9 mouse cellular contexts compared by ENCODE assay signal in the genomic region with DNA sequence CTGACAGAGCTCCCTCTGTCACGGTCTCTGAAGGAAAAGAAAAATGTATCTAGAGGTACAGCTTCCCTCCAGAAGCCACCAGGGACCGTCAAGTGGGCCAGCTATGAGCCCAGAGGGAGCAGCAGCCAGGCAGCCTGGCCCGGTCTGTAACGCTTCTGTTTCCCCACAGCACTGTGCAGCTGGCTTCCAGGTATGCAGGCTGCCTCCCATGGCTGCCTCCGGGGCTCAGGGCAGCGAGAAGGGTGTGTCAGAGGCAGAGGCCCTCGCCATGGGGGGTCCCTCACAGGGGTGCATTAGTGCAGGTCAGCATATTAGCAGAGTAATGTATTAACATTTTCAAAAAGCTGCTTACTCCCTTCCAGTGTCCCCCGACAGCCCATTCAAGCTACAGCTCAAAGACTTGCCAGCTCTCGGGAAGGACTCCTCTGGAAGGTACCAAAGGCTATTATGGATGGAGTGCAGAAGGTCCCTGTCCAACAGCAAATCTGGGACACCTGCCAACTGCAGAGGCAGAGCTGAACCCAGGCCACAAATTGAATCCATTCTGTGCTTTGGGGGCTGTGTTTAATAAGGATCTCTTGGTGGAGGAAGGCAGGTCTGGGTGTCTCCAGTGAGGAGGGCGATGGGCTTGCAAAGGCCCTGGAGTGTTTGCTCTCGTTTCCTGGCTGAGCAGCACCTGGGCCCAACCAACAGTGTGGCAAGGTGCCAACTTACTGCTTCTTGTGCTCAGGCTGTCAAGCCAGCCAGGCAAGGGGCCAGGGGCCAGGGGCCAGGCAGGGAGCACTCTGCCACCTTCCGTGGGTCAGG. TPM values are rescaled to one million over a fixed set of nuclear protein-coding genes. Genes with fewer than 3 reads are reported as not detected.
DNase-seq lines count a peak whose midpoint lies in the region; ATAC-seq and TF ChIP-seq lines count a peak whose summit lies in the region.
"Had no signal": no experiment of that assay in that cellular context is flagged by ENCODE, and none has a peak within 500 bp of the region (broad histone marks: within the 10 kb centered on the region; RNA-seq: fewer than 3 reads in every experiment).

No protein-coding gene starts in this region.

- H3K4me3 ChIP-seq in hindbrain, embryonic 13.5 days: no peak overlapping the region
- no peak overlapping the region for H3K4me3 ChIP-seq in hindbrain, embryonic 11.5 days (ENCODE audit: low read depth, low read length)
- H3K4me3 ChIP-seq in heart, embryonic 16.5 days (ENCODE audit: low read length): no peak overlapping the region
- no peak overlapping the region for H3K4me3 ChIP-seq in lung, postnatal 0 days (ENCODE audit: low read depth, low read length)
- H3K4me3 ChIP-seq: liver, embryonic 15.5 days had no signal

- H3K27ac ChIP-seq in hindbrain, embryonic 13.5 days: peak overlapping the region; percentile 67
- H3K27ac ChIP-seq in hindbrain, embryonic 11.5 days (ENCODE audit: low read depth, low read length): no peak overlapping the region
- H3K27ac ChIP-seq in heart, embryonic 16.5 days (ENCODE audit: low read length): peak overlapping the region; percentile 62
- H3K27ac ChIP-seq in lung, postnatal 0 days (ENCODE audit: low read length): 0 out of 2 replicates have a peak overlapping the region, but pooled peaks have one; percentile 8

- ATAC-seq in hindbrain, embryonic 13.5 days (ENCODE audit: low FRiP score): no peak
- no peak for ATAC-seq in hindbrain, embryonic 11.5 days (ENCODE audit: low FRiP score)
- 0 out of 2 replicates have a peak, but pooled peaks have one; percentile 33 for ATAC-seq in heart, embryonic 16.5 days (replicated peaks; ENCODE audit: extremely low read depth, insufficient read depth, low FRiP score)
- peak; percentile 39 for ATAC-seq in lung, postnatal 0 days
- no peak for ATAC-seq in megakaryocyte progenitor cell, adult 5-6 weeks (replicated peaks; ENCODE audit: poor library complexity)
- ATAC-seq in megakaryocyte, adult 5-6 weeks (ENCODE audit: poor library complexity, severe bottlenecking): no peak

- no peaks in the 10 kb centered on the region for H3K9me3 ChIP-seq in hindbrain, embryonic 13.5 days
- no peaks in the 10 kb centered on the region for H3K9me3 ChIP-seq in hindbrain, embryonic 11.5 days (ENCODE audit: control insufficient read depth, low read length)
- H3K9me3 ChIP-seq in heart, embryonic 16.5 days (replicated peaks; ENCODE audit: control insufficient read depth, low read length): no peaks in the 10 kb centered on the region
- H3K9me3 ChIP-seq in lung, postnatal 0 days (ENCODE audit: low read length): no peaks in the 10 kb centered on the region
- H3K9me3 ChIP-seq: liver, embryonic 15.5 days had no signal

- no peaks in the 10 kb centered on the region for H3K27me3 ChIP-seq in hindbrain, embryonic 13.5 days
- H3K27me3 ChIP-seq in hindbrain, embryonic 11.5 days (ENCODE audit: control insufficient read depth, insufficient read depth, low read length): no peaks in the 10 kb centered on the region
- no peaks in the 10 kb centered on the region for H3K27me3 ChIP-seq in heart, embryonic 16.5 days (ENCODE audit: control insufficient read depth, insufficient read depth, low read length)
- no peaks in the 10 kb centered on the region for H3K27me3 ChIP-seq in lung, postnatal 0 days (replicated peaks; ENCODE audit: insufficient read depth, low read length)
- H3K27me3 ChIP-seq: liver, embryonic 15.5 days had no signal

- peaks cover 64% of the 10 kb centered on the region for H3K36me3 ChIP-seq in hindbrain, embryonic 13.5 days
- peaks cover 12% of the 10 kb centered on the region for H3K36me3 ChIP-seq in hindbrain, embryonic 11.5 days (ENCODE audit: control insufficient read depth, insufficient read depth, low read length)
- peaks cover 38% of the 10 kb centered on the region for H3K36me3 ChIP-seq in heart, embryonic 16.5 days (ENCODE audit: control insufficient read depth, insufficient read depth)
- peaks cover 30% of the 10 kb centered on the region; the same call in 1 of the 2 replicates for H3K36me3 ChIP-seq in lung, postnatal 0 days (ENCODE audit: insufficient read depth, low read length)

- TF ChIP-seq EP300 in lung, postnatal 0 days (IDR thresholded peaks at IDR 0.05): no peak

- H3K9ac ChIP-seq in hindbrain, embryonic 13.5 days: peak overlapping the region; percentile 35
- H3K9ac ChIP-seq in hindbrain, embryonic 11.5 days (ENCODE audit: low read depth, low read length): no peak overlapping the region
- H3K9ac ChIP-seq in heart, embryonic 16.5 days (ENCODE audit: low read length): peak overlapping the region; percentile 35; the same call in 1 of the 2 replicates
- H3K9ac ChIP-seq in lung, postnatal 0 days (replicated peaks; ENCODE audit: low read depth): no peak overlapping the region
- H3K9ac ChIP-seq: liver, embryonic 15.5 days had no signal

- H3K4me2 ChIP-seq in hindbrain, embryonic 13.5 days: no peak overlapping the region
- no peak overlapping the region for H3K4me2 ChIP-seq in hindbrain, embryonic 11.5 days (replicated peaks; ENCODE audit: low read depth, low read length)
- H3K4me2 ChIP-seq in heart, embryonic 16.5 days (ENCODE audit: low read depth, low read length): no peak overlapping the region
- no peak overlapping the region for H3K4me2 ChIP-seq in lung, postnatal 0 days (replicated peaks; ENCODE audit: low read depth, low read length)
- H3K4me2 ChIP-seq: liver, embryonic 15.5 days had no signal

- H3K4me1 ChIP-seq in hindbrain, embryonic 13.5 days (replicated peaks): peaks cover 12% of the 10 kb centered on the region
- H3K4me1 ChIP-seq in hindbrain, embryonic 11.5 days (replicated peaks; ENCODE audit: control insufficient read depth, insufficient read depth, low read length): no peaks in the 10 kb centered on the region
- peaks cover 34% of the 10 kb centered on the region for H3K4me1 ChIP-seq in heart, embryonic 16.5 days (ENCODE audit: control insufficient read depth, insufficient read depth, low read length)
- no peaks in the 10 kb centered on the region for H3K4me1 ChIP-seq in lung, postnatal 0 days (ENCODE audit: insufficient read depth, low read depth, low read length)

- TF ChIP-seq CTCF in lung, postnatal 0 days (IDR thresholded peaks at IDR 0.05): no peak

- DNase-seq in hindbrain, embryonic 11.5 days (ENCODE audit: low spot score): no peak
- peak; percentile 72 to 77 for DNase-seq in cerebellum, adult 18-20 months
- peak; percentile 55 for DNase-seq in lung, postnatal 0 days (ENCODE audit: low spot score)
- no peak for DNase-seq in right cerebral cortex, postnatal 25 days

- 77% methylated on average over 12 of the region's 12 CpGs for WGBS in hindbrain, embryonic 13.5 days
- 88% methylated on average over 12 of the region's 12 CpGs for WGBS in hindbrain, embryonic 11.5 days
- WGBS in heart, embryonic 16.5 days: 57% methylated on average over 12 of the region's 12 CpGs
- 36% methylated on average over 12 of the region's 12 CpGs for WGBS in lung, postnatal 0 days

RNA-seq across cellular contexts. Expression of gene Crocc, which starts 6.6 kb away (rescaled TPM):
- polyA plus RNA-seq in hindbrain, embryonic 13.5 days (2015; fragmentation: Nextera tagmentation; extraction: Ambion mirVana): 6.0 and 6.2 TPM in 2 replicates
- polyA plus RNA-seq in hindbrain, embryonic 11.5 days (2014; fragmentation: Nextera tagmentation; extraction: Ambion mirVana): 6.3 and 7.6 TPM in 2 replicates
- polyA plus RNA-seq in heart, embryonic 16.5 days (2015; fragmentation: Nextera tagmentation; extraction: Ambion mirVana): 3.0 and 4.2 TPM in 2 replicates
- polyA plus RNA-seq in lung, postnatal 0 days (2015; fragmentation: Nextera tagmentation; extraction: Ambion mirVana): 2.3 and 2.9 TPM in 2 replicates
- 1.1 and 3.3 TPM in 2 replicates for total RNA-seq in megakaryocyte progenitor cell, adult 5-6 weeks (2015)
- 5.8 and 6.0 TPM in 2 replicates for total RNA-seq in megakaryocyte progenitor cell, adult 5-6 weeks (2017)
- total RNA-seq in megakaryocyte, adult 5-6 weeks (2015): 1.9 and 2.8 TPM in 2 replicates
- total RNA-seq in megakaryocyte, adult 5-6 weeks (2017): 8.6 and 9.1 TPM in 2 replicates

RNA-seq across cellular contexts. Expression of gene Necap2, which starts 11.2 kb away (rescaled TPM):
- 52.6 and 57.3 TPM in 2 replicates for polyA plus RNA-seq in hindbrain, embryonic 13.5 days (2015; fragmentation: Nextera tagmentation; extraction: Ambion mirVana)
- polyA plus RNA-seq in hindbrain, embryonic 11.5 days (2014; fragmentation: Nextera tagmentation; extraction: Ambion mirVana): 50.8 and 51.7 TPM in 2 replicates
- 49.8 and 50.1 TPM in 2 replicates for polyA plus RNA-seq in heart, embryonic 16.5 days (2015; fragmentation: Nextera tagmentation; extraction: Ambion mirVana)
- polyA plus RNA-seq in lung, postnatal 0 days (2015; fragmentation: Nextera tagmentation; extraction: Ambion mirVana): 102 and 110 TPM in 2 replicates
- total RNA-seq in megakaryocyte progenitor cell, adult 5-6 weeks (2015): 33.5 and 37.1 TPM in 2 replicates
- total RNA-seq in megakaryocyte progenitor cell, adult 5-6 weeks (2017): 50.4 and 64.3 TPM in 2 replicates
- total RNA-seq in megakaryocyte, adult 5-6 weeks (2015): 70.2 and 72.2 TPM in 2 replicates
- 126 and 133 TPM in 2 replicates for total RNA-seq in megakaryocyte, adult 5-6 weeks (2017)

RNA-seq across cellular contexts. Expression of gene Spata21, which starts 21.2 kb away (rescaled TPM):
- polyA plus RNA-seq in hindbrain, embryonic 13.5 days (2015; fragmentation: Nextera tagmentation; extraction: Ambion mirVana): 0.17 and 0.40 TPM in 2 replicates
- 0.17 and 0.19 TPM in 2 replicates for polyA plus RNA-seq in hindbrain, embryonic 11.5 days (2014; fragmentation: Nextera tagmentation; extraction: Ambion mirVana)
- polyA plus RNA-seq in heart, embryonic 16.5 days (2015; fragmentation: Nextera tagmentation; extraction: Ambion mirVana): 0.08 TPM in 1 of 2 replicates, not detected in the other
- polyA plus RNA-seq in lung, postnatal 0 days (2015; fragmentation: Nextera tagmentation; extraction: Ambion mirVana): 0.13 and 0.27 TPM in 2 replicates
- not detected in 2 replicates for total RNA-seq in megakaryocyte progenitor cell, adult 5-6 weeks (2015)
- total RNA-seq in megakaryocyte progenitor cell, adult 5-6 weeks (2017): not detected in 2 replicates
- total RNA-seq in megakaryocyte, adult 5-6 weeks (2015): not detected in 2 replicates
- total RNA-seq in megakaryocyte, adult 5-6 weeks (2017): not detected in 2 replicates
- polyA plus RNA-seq: liver, embryonic 15.5 days had no signal

RNA-seq across cellular contexts. Expression of gene Mfap2, which starts 56.7 kb away (rescaled TPM):
- 198 and 227 TPM in 2 replicates for polyA plus RNA-seq in hindbrain, embryonic 13.5 days (2015; fragmentation: Nextera tagmentation; extraction: Ambion mirVana)
- polyA plus RNA-seq in hindbrain, embryonic 11.5 days (2014; fragmentation: Nextera tagmentation; extraction: Ambion mirVana): 266 and 286 TPM in 2 replicates
- polyA plus RNA-seq in heart, embryonic 16.5 days (2015; fragmentation: Nextera tagmentation; extraction: Ambion mirVana): 197 and 233 TPM in 2 replicates
- polyA plus RNA-seq in lung, postnatal 0 days (2015; fragmentation: Nextera tagmentation; extraction: Ambion mirVana): 398 and 422 TPM in 2 replicates
- total RNA-seq in megakaryocyte progenitor cell, adult 5-6 weeks (2015): not detected in 2 replicates
- total RNA-seq in megakaryocyte progenitor cell, adult 5-6 weeks (2017): not detected in 2 replicates
- total RNA-seq in megakaryocyte, adult 5-6 weeks (2015): not detected in 2 replicates
- total RNA-seq in megakaryocyte, adult 5-6 weeks (2017): not detected in 2 replicates

Comparison
In these comparisons a context has a peak if more than half of its experiments do, and no peak if none do; other contexts are left out.
1. H3K9ac ChIP-seq: peak in hindbrain, embryonic 13.5 days (single experiment) and heart, embryonic 16.5 days (single experiment); none in hindbrain, embryonic 11.5 days (single experiment) and lung, postnatal 0 days (single experiment).
2. ATAC-seq: peak in heart, embryonic 16.5 days (single experiment) and lung, postnatal 0 days (single experiment); none in hindbrain, embryonic 13.5 days (single experiment), hindbrain, embryonic 11.5 days (single experiment), megakaryocyte progenitor cell, adult 5-6 weeks (single experiment) and megakaryocyte, adult 5-6 weeks (single experiment).
3. DNase-seq: peak in cerebellum, adult 18-20 months (2 of 2) and lung, postnatal 0 days (single experiment); none in hindbrain, embryonic 11.5 days (single experiment) and right cerebral cortex, postnatal 25 days (single experiment).